8 mouse cellular contexts compared by ENCODE assay signal in genomic region chr6:97311599-97312544, GRCm38 (mm10). TPM values are rescaled to one million over a fixed set of nuclear protein-coding genes. Genes with fewer than 3 reads are reported as not detected.
DNase-seq lines count a peak whose midpoint lies in the region; ATAC-seq and TF ChIP-seq lines count a peak whose summit lies in the region.

No protein-coding gene starts in this region.

- H3K27ac ChIP-seq in CH12.LX (ENCODE audit: insufficient read depth, low read depth): no peak overlapping the region
- no peak overlapping the region for H3K27ac ChIP-seq in forebrain, embryonic 15.5 days (replicated peaks)
- H3K27ac ChIP-seq in hindbrain, embryonic 12.5 days: no peak overlapping the region
- no peak overlapping the region for H3K27ac ChIP-seq in limb, embryonic 14.5 days (replicated peaks; ENCODE audit: low read depth, low read length)
- H3K27ac ChIP-seq in midbrain, embryonic 14.5 days (replicated peaks; ENCODE audit: low read depth, low read length): no peak overlapping the region

- no peak for DNase-seq in CH12.LX (ENCODE audit: extremely low read depth)
- DNase-seq in adrenal gland, adult 8-10 months: peak; percentile 33
- DNase-seq in limb, embryonic 14.5 days (ENCODE audit: low spot score): peak; percentile 70
- DNase-seq in midbrain, embryonic 14.5 days: peak; percentile 66
- DNase-seq in thymus, postnatal 0 days (ENCODE audit: low spot score): peak; percentile 46
- no peak for DNase-seq in layer of hippocampus, postnatal 36 days

- H3K27me3 ChIP-seq in CH12.LX (replicated peaks): no peaks in the 10 kb centered on the region
- no peaks in the 10 kb centered on the region for H3K27me3 ChIP-seq in forebrain, embryonic 15.5 days
- no peaks in the 10 kb centered on the region for H3K27me3 ChIP-seq in hindbrain, embryonic 12.5 days
- H3K27me3 ChIP-seq in limb, embryonic 14.5 days (ENCODE audit: control insufficient read depth, insufficient read depth, low read length): no peaks in the 10 kb centered on the region
- H3K27me3 ChIP-seq in midbrain, embryonic 14.5 days (ENCODE audit: control insufficient read depth, insufficient read depth, low read length): no peaks in the 10 kb centered on the region; the same call in 1 of the 2 replicates

- no peak for TF ChIP-seq CTCF in CH12.LX (conservative IDR thresholded peaks at IDR 0.05 in 1 of 2, IDR thresholded peaks at IDR 0.05 in 1 of 2; ENCODE audit: low read depth in 2 of 2, low read length in 2 of 2)

- H3K36me3 ChIP-seq in CH12.LX (replicated peaks in 1 of 2; ENCODE audit: control insufficient read depth in 1 of 2, insufficient read depth in 1 of 2, low read length in 1 of 2): no peaks in the 10 kb centered on the region
- H3K36me3 ChIP-seq in forebrain, embryonic 15.5 days: peaks cover 5% of the 10 kb centered on the region; the same call in 1 of the 2 replicates
- peaks cover 2% of the 10 kb centered on the region; the same call in 1 of the 2 replicates for H3K36me3 ChIP-seq in hindbrain, embryonic 12.5 days
- H3K36me3 ChIP-seq in limb, embryonic 14.5 days (ENCODE audit: control insufficient read depth, insufficient read depth, low read length): no peaks in the 10 kb centered on the region
- no peaks in the 10 kb centered on the region for H3K36me3 ChIP-seq in midbrain, embryonic 14.5 days (ENCODE audit: control insufficient read depth, insufficient read depth, low read length)

- in situ Hi-C loops in CH12.LX (cut with MboI; ENCODE audit: low pct_ligation_motif_present, low pct_unique_long_range_greater_than_20kb, low sequenced_read_pairs): no loop called here

- H3K79me2 ChIP-seq in CH12.LX (replicated peaks; ENCODE audit: control insufficient read depth, extremely low read depth, insufficient read depth, poor library complexity, severe bottlenecking): no peaks in the 10 kb centered on the region

- ATAC-seq in forebrain, embryonic 15.5 days (replicated peaks): peak; percentile 57; the same call in 1 of the 2 replicates
- ATAC-seq in hindbrain, embryonic 12.5 days (ENCODE audit: low FRiP score): peak; percentile 19
- ATAC-seq in limb, embryonic 14.5 days (ENCODE audit: low FRiP score, low read depth): peak; percentile 84
- no peak for ATAC-seq in midbrain, embryonic 14.5 days (ENCODE audit: low FRiP score, low TSS enrichment)

- dilution Hi-C loops in CH12.LX (cut with MboI; ENCODE audit: extremely low pct_ligation_motif_present, extremely low pct_unique_long_range_greater_than_20kb, low sequenced_read_pairs): no loop called here

- no peak for TF ChIP-seq POLR2A in CH12.LX (IDR thresholded peaks at IDR 0.05; ENCODE audit: low read depth, low read length)
- TF ChIP-seq POLR2A in limb, embryonic 14.5 days (IDR thresholded peaks at IDR 0.05; ENCODE audit: borderline replicate concordance, extremely low read depth, insufficient read depth, insufficient read length): no peak

- H3K4me3 ChIP-seq in CH12.LX (replicated peaks in 1 of 3; ENCODE audit: low read depth in 2 of 3, low read length in 2 of 3, poor library complexity in 1 of 3): peak overlapping the region in 2 of 3 experiments; percentile 48 to 49
- H3K4me3 ChIP-seq in forebrain, embryonic 15.5 days: peak overlapping the region; percentile 26
- H3K4me3 ChIP-seq in hindbrain, embryonic 12.5 days: peak overlapping the region; percentile 25
- peak overlapping the region; percentile 34 for H3K4me3 ChIP-seq in limb, embryonic 14.5 days (replicated peaks; ENCODE audit: low read length)
- H3K4me3 ChIP-seq in midbrain, embryonic 14.5 days (replicated peaks; ENCODE audit: low read depth, low read length): no peak overlapping the region

- H3K9me3 ChIP-seq in CH12.LX (replicated peaks; ENCODE audit: low read length): no peaks in the 10 kb centered on the region
- no peaks in the 10 kb centered on the region for H3K9me3 ChIP-seq in forebrain, embryonic 15.5 days
- H3K9me3 ChIP-seq in hindbrain, embryonic 12.5 days (replicated peaks): no peaks in the 10 kb centered on the region
- H3K9me3 ChIP-seq in limb, embryonic 14.5 days (ENCODE audit: control insufficient read depth, low read length): no peaks in the 10 kb centered on the region
- H3K9me3 ChIP-seq in midbrain, embryonic 14.5 days (ENCODE audit: control insufficient read depth, low read length): no peaks in the 10 kb centered on the region

- peak overlapping the region; percentile 69 for H3K4me2 ChIP-seq in CH12.LX (ENCODE audit: insufficient read depth, low read depth, poor library complexity, severe bottlenecking)
- H3K4me2 ChIP-seq in forebrain, embryonic 15.5 days (replicated peaks): peak overlapping the region; percentile 43
- peak overlapping the region; percentile 53 for H3K4me2 ChIP-seq in hindbrain, embryonic 12.5 days (replicated peaks)
- peak overlapping the region; percentile 75 for H3K4me2 ChIP-seq in limb, embryonic 14.5 days (replicated peaks; ENCODE audit: low read depth, low read length, severe bottlenecking)
- H3K4me2 ChIP-seq in midbrain, embryonic 14.5 days (ENCODE audit: low read length): peak overlapping the region; percentile 48

- 4% methylated on average over 33 of the region's 33 CpGs for WGBS in forebrain, embryonic 15.5 days
- 4% methylated on average over 33 of the region's 33 CpGs for WGBS in hindbrain, embryonic 12.5 days
- 1% methylated on average over 33 of the region's 33 CpGs for WGBS in limb, embryonic 14.5 days
- 4% methylated on average over 33 of the region's 33 CpGs for WGBS in midbrain, embryonic 14.5 days

- peaks cover 0 to 6% of the 10 kb centered on the region in 2 experiments; a peak in 1 of 4 replicates for H3K4me1 ChIP-seq in CH12.LX (ENCODE audit: control insufficient read depth in 1 of 2, insufficient read depth in 2 of 2)
- peaks cover 14% of the 10 kb centered on the region for H3K4me1 ChIP-seq in forebrain, embryonic 15.5 days
- H3K4me1 ChIP-seq in hindbrain, embryonic 12.5 days: peaks cover 13% of the 10 kb centered on the region
- H3K4me1 ChIP-seq in limb, embryonic 14.5 days (ENCODE audit: control insufficient read depth, insufficient read depth, low read length): peaks cover 14% of the 10 kb centered on the region; the same call in 1 of the 2 replicates
- peaks cover 11% of the 10 kb centered on the region for H3K4me1 ChIP-seq in midbrain, embryonic 14.5 days (ENCODE audit: control insufficient read depth, insufficient read depth, low read length)

- peak overlapping the region; percentile 31 for H3K9ac ChIP-seq in CH12.LX (ENCODE audit: insufficient read depth, low read depth)
- H3K9ac ChIP-seq in forebrain, embryonic 15.5 days (replicated peaks): 0 out of 2 replicates have a peak overlapping the region, but pooled peaks have one; percentile 14
- H3K9ac ChIP-seq in hindbrain, embryonic 12.5 days: 0 out of 2 replicates have a peak overlapping the region, but pooled peaks have one; percentile 2
- peak overlapping the region; percentile 47 for H3K9ac ChIP-seq in limb, embryonic 14.5 days (ENCODE audit: low read depth, low read length, severe bottlenecking)
- H3K9ac ChIP-seq in midbrain, embryonic 14.5 days (replicated peaks; ENCODE audit: low read length): no peak overlapping the region; the same call in 1 of the 2 replicates

- no peak for TF ChIP-seq RAD21 in CH12.LX (IDR thresholded peaks at IDR 0.05; ENCODE audit: low read depth, low read length)

- no peak for TF ChIP-seq EP300 in CH12.LX (IDR thresholded peaks at IDR 0.05; ENCODE audit: low read length)

TF ChIP-seq in CH12.LX, 34 proteins besides CTCF, POLR2A, EP300 and RAD21:
- no peak for TF ChIP-seq ZNF384 (IDR thresholded peaks at IDR 0.05; ENCODE audit: low read depth, low read length)
- TF ChIP-seq MAFK (IDR thresholded peaks at IDR 0.05; ENCODE audit: insufficient replicate concordance, low read length): no peak
- no peak for TF ChIP-seq TCF12 (IDR thresholded peaks at IDR 0.05; ENCODE audit: low read depth, low read length)
- peak; percentile 36; the same call in 1 of the 2 replicates for TF ChIP-seq BHLHE40 (IDR thresholded peaks at IDR 0.05; ENCODE audit: low read depth, low read length)

RNA-seq across cellular contexts. Expression of gene Lmod3, which starts 59.3 kb away (rescaled TPM):
- total RNA-seq in CH12.LX (2012; rRNA removed) (not detected in 2 replicates), CH12.LX (2014; rRNA removed) (not detected in 2 replicates)
- not detected in 2 replicates for polyA plus RNA-seq in CH12.LX (2012; ENCODE audit: insufficient read length, low read depth)
- total RNA-seq in adrenal gland, adult 8-10 months (2022): under 1 TPM in 2 of 4 experiments, not detected in 2; 0.15 to 0.16 TPM
- 0.08 TPM in 2 replicates for polyA plus RNA-seq in forebrain, embryonic 15.5 days (2015; fragmentation: Nextera tagmentation; extraction: Ambion mirVana)
- polyA plus RNA-seq in hindbrain, embryonic 12.5 days (2016; fragmentation: Nextera tagmentation; extraction: Ambion mirVana): 0.31 and 2.1 TPM in 2 replicates
- 6.6 and 11.9 TPM in 2 replicates for polyA plus RNA-seq in limb, embryonic 14.5 days (2012; rRNA removed)
- polyA plus RNA-seq in limb, embryonic 14.5 days (2014; fragmentation: Nextera tagmentation; extraction: Ambion mirVana): 9.4 and 12.2 TPM in 2 replicates
- not detected in 2 replicates for polyA plus RNA-seq in midbrain, embryonic 14.5 days (2014; fragmentation: Nextera tagmentation; extraction: Ambion mirVana)
- 0.13 and 0.18 TPM in 2 replicates for polyA plus RNA-seq in thymus, postnatal 0 days (2015; fragmentation: Nextera tagmentation; extraction: Ambion mirVana)
- not detected for total RNA-seq in layer of hippocampus, postnatal 36 days (2021)

Comparison
In these comparisons a context has a peak if more than half of its experiments do, and no peak if none do; other contexts are left out.
1. DNase-seq: peak in adrenal gland, adult 8-10 months (single experiment), limb, embryonic 14.5 days (single experiment), midbrain, embryonic 14.5 days (single experiment) and thymus, postnatal 0 days (single experiment); none in CH12.LX (single experiment) and layer of hippocampus, postnatal 36 days (0 of 2).
2. Peak in every context shown above with its lines, with median percentiles within 50 percentile points of each other: H3K4me2 ChIP-seq.